Mouse (Mus musculus): ENCODE data around the gene Mcrip2. TPM values are rescaled to one million over a fixed set of nuclear protein-coding genes. Genes with fewer than 3 reads are reported as not detected.
"Not testable (repeated sequence)": the region's sequence is repeated elsewhere in the genome, so short reads cannot be mapped to it uniquely, and the experiment has no call there.

The Mcrip2 gene
- polyA plus RNA-seq, 1 experiment from 2014 or later = 8.5 TPM

DNA sequence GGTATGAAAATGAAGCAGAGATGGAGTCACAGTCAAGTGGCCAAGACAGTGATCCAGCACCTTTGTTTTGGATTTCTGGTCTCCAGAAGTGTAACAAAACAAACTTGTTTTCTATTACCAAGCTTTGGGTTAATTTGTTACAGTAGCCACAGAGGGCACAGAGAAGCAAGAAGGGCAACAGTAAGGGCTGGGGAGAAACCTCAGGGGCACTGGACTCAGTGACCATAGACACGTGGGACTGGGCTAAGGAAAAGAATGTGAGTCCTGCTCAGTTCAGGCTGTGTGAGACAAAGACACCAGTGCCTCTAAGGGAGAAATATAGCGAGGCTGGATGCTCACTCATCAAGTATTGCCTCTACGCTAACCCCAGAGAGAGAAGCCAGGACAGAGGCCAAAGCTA lies 4.1 kb upstream of the Mcrip2 start:
- H3K9me3 ChIP-seq = no peaks in the 10 kb centered on the region
- H3K36me3 ChIP-seq = peaks cover 1% of the 10 kb centered on the region
- no peak overlapping the region for H3K27ac ChIP-seq (replicated peaks)
- peaks cover 6% of the 10 kb centered on the region for H3K27me3 ChIP-seq
- peaks cover 37% of the 10 kb centered on the region for H3K4me1 ChIP-seq
- H3K9ac ChIP-seq (replicated peaks) = no peak overlapping the region
- no peak for ATAC-seq (ENCODE audit: low FRiP score, low read depth)
- H3K4me2 ChIP-seq (replicated peaks) = no peak overlapping the region
- WGBS = 90% methylated on average over 3 of the region's 3 CpGs
- H3K4me3 ChIP-seq = no peak overlapping the region

DNA sequence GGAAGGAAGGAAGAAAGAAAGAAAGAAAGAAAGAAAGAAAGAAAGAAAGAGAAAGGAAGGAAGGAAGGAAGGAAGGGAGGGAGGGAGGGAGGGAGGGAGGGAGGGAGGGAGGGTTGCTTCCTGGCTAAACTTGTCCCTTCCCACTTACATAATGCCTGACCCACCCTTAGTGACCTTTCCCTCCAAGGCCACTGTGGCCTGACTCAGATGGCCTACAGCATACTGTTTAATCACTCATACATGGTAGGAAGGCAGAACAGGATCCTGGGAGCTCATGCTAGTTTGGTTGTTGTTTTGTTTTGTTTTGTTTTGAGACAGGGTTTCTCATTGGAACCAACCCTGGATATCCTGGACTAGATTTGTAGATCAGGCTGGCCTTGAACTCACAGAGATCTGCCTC lies 3.0 kb upstream of the Mcrip2 start:
- H3K4me3 ChIP-seq; H3K4me2 ChIP-seq (replicated peaks); ATAC-seq (ENCODE audit: low FRiP score, low read depth); H3K36me3 ChIP-seq; H3K9ac ChIP-seq (replicated peaks); H3K9me3 ChIP-seq; H3K27ac ChIP-seq (replicated peaks); H3K27me3 ChIP-seq: not testable (repeated sequence)
- H3K4me1 ChIP-seq = peaks cover 35% of the 10 kb centered on the region

DNA sequence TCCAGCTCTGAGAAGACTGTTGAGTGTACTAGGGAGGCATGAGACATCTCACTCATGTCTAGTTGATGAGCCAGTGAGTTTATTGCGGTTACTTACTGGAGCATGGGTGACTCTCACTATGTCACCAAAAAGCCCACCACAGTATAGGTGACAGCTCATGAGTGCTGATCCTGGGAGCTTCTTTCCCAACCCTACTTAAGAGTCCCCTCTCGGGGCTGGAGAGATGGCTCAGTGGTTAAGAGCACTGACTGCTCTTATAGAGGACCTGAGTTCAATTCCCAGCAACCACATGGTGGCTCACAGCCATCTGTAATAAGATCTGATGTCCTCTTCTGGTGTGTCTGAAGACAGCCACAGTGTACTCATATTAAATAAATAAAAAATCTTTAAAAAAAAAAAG lies 1.4 kb upstream of the Mcrip2 start:
- no peak overlapping the region for H3K4me2 ChIP-seq (replicated peaks)
- H3K9ac ChIP-seq (replicated peaks) = no peak overlapping the region
- WGBS = 86% methylated on average over 2 of the region's 2 CpGs
- H3K9me3 ChIP-seq = no peaks in the 10 kb centered on the region
- H3K36me3 ChIP-seq = no peaks in the 10 kb centered on the region
- H3K27ac ChIP-seq (replicated peaks) = no peak overlapping the region
- no peak for ATAC-seq (ENCODE audit: low FRiP score, low read depth)
- H3K4me1 ChIP-seq = peaks cover 27% of the 10 kb centered on the region
- peaks cover 10% of the 10 kb centered on the region for H3K27me3 ChIP-seq
- H3K4me3 ChIP-seq = no peak overlapping the region

DNA sequence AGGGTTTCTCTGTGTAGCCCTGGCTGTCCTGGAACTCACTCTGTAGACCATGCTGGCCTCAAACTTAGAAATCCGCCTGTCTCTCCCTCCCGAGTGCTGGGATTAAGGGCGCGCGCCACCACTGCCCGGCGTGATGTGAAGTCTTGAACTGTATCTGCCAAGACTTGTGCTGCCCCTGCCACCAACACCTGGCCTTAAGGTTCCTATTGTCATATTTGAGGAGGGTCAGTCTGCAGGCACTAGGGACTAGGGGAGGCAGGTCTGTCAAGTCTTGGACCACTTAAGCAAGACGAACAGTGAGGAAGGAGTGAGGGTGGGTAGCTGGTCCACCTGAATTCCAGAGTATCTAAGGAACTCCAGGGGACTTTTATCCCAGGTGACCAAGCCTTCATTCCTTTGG lies 934 bp upstream of the Mcrip2 start:
- 86% methylated on average over 8 of the region's 8 CpGs for WGBS
- Histone ChIP-seq H3K27ac (replicated peaks) (no peak overlapping the region), H3K4me1 (peaks cover 26% of the 10 kb centered on the region), H3K27me3 (peaks cover 10% of the 10 kb centered on the region), H3K4me2 (replicated peaks) (no peak overlapping the region), H3K9me3 (no peaks in the 10 kb centered on the region), H3K4me3 (no peak overlapping the region), H3K36me3 (no peaks in the 10 kb centered on the region), H3K9ac (replicated peaks) (no peak overlapping the region)
- ATAC-seq (ENCODE audit: low FRiP score, low read depth) = no peak

DNA sequence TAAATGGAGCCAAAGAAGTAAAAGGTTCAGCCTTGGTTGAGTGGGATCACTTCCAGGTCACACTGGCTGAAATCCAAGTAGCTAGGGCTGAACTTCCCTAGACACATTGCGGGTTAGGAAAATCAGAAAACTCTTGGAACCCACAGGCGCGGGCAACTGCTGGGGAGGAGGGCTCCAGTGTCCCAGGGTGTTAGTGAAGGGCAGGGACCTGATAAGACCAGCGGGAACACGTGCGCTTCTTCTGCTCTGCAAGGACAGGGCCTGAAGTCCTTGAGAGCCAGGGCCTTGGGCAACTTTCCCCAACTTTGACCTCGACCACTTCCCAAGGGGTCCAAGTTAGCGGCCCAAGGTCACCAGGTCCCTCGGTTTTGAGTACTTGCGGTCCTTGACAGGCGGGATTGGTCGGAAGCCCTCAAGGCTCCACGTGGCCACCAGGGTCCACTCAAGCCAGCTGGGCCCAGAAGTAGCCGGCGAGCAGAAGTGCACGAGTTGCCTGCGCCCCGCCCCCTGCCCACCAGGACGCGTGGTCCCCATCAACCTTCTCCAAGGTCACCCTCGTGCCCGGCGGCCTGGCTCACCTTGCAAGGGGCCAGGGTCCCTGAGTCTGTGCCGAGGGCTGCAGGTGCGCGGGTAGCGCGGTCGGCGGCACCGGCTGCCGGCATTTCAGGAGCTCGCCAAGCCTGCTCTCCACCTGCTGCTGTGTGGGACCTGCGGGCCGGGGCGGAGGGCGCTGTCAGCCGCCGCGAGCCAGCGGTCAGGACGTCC lies 546 bp downstream of the Mcrip2 start:
- no peak overlapping the region for H3K27ac ChIP-seq (replicated peaks)
- no peaks in the 10 kb centered on the region for H3K36me3 ChIP-seq
- peak overlapping the region; percentile 100 for H3K4me2 ChIP-seq (replicated peaks)
- peak overlapping the region; percentile 66 for H3K9ac ChIP-seq (replicated peaks)
- H3K4me1 ChIP-seq = peaks cover 18% of the 10 kb centered on the region
- H3K4me3 ChIP-seq = peak overlapping the region; percentile 83
- H3K27me3 ChIP-seq = peaks cover 10% of the 10 kb centered on the region
- no peaks in the 10 kb centered on the region for H3K9me3 ChIP-seq
- ATAC-seq (ENCODE audit: low FRiP score, low read depth) = no peak; the same call in 1 of the 2 replicates
- WGBS = 1% methylated on average over 42 of the region's 42 CpGs

DNA sequence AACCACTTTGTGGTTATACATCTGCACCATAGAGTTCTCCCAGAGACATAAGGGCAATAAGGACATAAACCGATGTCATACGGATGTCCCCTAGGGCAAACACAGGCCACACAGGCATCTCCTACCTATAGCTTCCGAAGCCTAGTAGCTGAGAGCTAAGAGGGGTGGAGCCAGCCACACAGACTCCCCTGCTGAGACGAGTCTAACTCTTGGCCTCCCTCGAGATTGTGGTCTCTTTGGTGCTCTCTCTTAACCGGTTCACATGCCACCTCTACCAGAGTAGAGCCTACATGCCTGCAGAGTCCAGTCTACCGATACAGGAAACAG lies 1.1 kb downstream of the Mcrip2 start:
- Histone ChIP-seq H3K9ac (replicated peaks) (no peak overlapping the region), H3K4me1 (peaks cover 18% of the 10 kb centered on the region), H3K27ac (replicated peaks) (no peak overlapping the region), H3K4me2 (replicated peaks) (peak overlapping the region; percentile 100), H3K27me3 (peaks cover 10% of the 10 kb centered on the region), H3K36me3 (no peaks in the 10 kb centered on the region), H3K4me3 (peak overlapping the region; percentile 83), H3K9me3 (no peaks in the 10 kb centered on the region)
- ATAC-seq (ENCODE audit: low FRiP score, low read depth) = no peak
- WGBS = 13% methylated on average over 7 of the region's 7 CpGs

DNA sequence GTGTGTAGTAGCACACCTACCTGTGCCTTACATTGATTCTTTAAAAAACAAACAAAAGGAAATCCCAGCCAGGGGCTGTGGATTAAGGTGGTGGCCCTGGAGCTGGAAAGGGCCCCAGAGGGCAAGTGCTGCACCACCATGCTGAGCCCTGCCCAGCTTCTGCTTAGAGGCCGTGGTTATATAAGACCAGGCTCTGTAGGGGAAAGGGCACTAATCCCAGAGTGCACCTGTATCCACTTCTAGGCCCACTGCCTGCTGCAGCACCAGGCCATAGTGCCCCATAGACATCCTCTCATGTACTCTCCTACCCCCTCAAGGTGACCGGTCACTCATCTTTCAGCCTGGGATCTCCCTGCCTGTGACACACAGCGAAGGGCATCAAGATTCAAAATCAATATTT lies 2.4 kb downstream of the Mcrip2 start:
- H3K4me1 ChIP-seq = peaks cover 23% of the 10 kb centered on the region
- WGBS = 93% methylated on average over 3 of the region's 3 CpGs
- H3K27me3 ChIP-seq = peaks cover 10% of the 10 kb centered on the region
- no peaks in the 10 kb centered on the region for H3K9me3 ChIP-seq
- no peak for ATAC-seq (ENCODE audit: low FRiP score, low read depth)
- no peak overlapping the region for H3K27ac ChIP-seq (replicated peaks)
- no peak overlapping the region for H3K9ac ChIP-seq (replicated peaks)
- H3K36me3 ChIP-seq = no peaks in the 10 kb centered on the region
- H3K4me3 ChIP-seq = no peak overlapping the region
- no peak overlapping the region for H3K4me2 ChIP-seq (replicated peaks)

DNA sequence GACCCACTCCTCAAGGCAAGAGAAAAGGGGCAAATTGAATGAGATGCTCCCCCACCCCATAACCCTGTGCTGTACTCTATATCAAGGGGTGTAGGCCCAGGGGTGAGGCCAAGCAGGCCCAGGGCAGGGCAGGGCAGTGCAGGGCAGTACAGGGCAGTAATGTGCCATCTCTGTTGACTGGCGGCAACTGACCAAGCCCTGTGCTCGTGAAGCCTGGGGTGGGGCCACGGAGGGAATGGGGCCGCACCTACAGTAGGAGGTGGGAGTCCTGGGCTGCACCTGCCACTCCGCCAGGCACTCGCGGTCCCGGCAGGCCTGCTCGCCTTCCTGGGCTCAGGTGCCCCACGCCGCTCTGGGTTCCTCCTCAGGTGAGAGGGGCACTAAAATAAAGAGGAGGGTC lies 3.3 kb downstream of the Mcrip2 start:
- no peak overlapping the region for H3K4me3 ChIP-seq
- H3K4me1 ChIP-seq = peaks cover 30% of the 10 kb centered on the region
- no peak overlapping the region for H3K27ac ChIP-seq (replicated peaks)
- H3K27me3 ChIP-seq = peaks cover 10% of the 10 kb centered on the region
- no peak overlapping the region for H3K4me2 ChIP-seq (replicated peaks)
- no peaks in the 10 kb centered on the region for H3K36me3 ChIP-seq
- WGBS = 85% methylated on average over 11 of the region's 11 CpGs
- H3K9me3 ChIP-seq = no peaks in the 10 kb centered on the region
- no peak overlapping the region for H3K9ac ChIP-seq (replicated peaks)
- no peak for ATAC-seq (ENCODE audit: low FRiP score, low read depth)

DNA sequence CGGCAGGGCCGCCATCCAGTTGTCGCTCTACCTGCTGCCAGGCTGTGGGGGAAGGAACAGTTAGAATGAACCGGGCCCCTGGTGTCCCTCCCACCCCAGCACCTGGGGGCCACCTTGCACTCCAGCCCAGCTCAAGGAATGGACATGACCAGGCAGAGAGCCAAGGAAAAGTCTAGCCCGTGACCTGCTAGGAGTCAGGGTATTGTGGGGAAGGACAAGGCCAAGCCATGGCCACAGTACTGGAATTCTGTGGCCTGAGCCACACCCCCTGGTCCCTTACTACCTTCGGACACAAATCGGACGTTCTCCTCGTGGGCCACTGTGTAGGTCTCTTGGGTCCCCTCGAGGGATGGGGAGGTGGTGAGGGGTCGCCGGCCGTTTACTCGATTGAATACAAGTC lies 4.3 kb downstream of the Mcrip2 start:
- no peaks in the 10 kb centered on the region for H3K9me3 ChIP-seq
- H3K36me3 ChIP-seq = no peaks in the 10 kb centered on the region
- H3K27me3 ChIP-seq = peaks cover 10% of the 10 kb centered on the region
- ATAC-seq (ENCODE audit: low FRiP score, low read depth) = no peak
- no peak overlapping the region for H3K4me3 ChIP-seq
- 96% methylated on average over 14 of the region's 14 CpGs for WGBS
- H3K4me1 ChIP-seq = peaks cover 35% of the 10 kb centered on the region
- H3K27ac ChIP-seq (replicated peaks) = no peak overlapping the region
- H3K9ac ChIP-seq (replicated peaks) = no peak overlapping the region
- H3K4me2 ChIP-seq (replicated peaks) = no peak overlapping the region

DNA sequence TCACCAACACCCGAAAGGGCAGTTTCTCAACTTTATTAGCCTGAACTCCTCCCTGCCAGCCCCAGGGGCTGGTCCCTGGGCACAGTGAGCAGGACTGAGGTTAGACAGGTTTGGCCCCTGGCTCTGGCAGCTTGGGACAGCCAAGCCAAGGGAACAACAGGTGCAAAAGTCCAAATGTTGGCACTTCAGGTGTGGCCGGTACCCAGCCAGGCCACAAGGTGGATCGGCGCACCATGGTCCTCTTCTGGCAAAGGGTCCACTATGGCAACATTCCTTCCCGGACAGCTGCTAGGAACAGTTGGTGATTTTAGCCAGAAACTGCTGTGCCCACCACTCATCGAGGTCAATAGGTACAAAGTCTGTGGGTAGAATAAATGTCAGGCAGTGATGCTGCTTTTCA lies 4.9 kb downstream of the Mcrip2 start:
- H3K4me2 ChIP-seq (replicated peaks) = no peak overlapping the region
- H3K36me3 ChIP-seq = no peaks in the 10 kb centered on the region
- H3K27ac ChIP-seq (replicated peaks) = no peak overlapping the region
- no peak overlapping the region for H3K4me3 ChIP-seq
- H3K27me3 ChIP-seq = peaks cover 10% of the 10 kb centered on the region
- H3K4me1 ChIP-seq = peaks cover 30% of the 10 kb centered on the region
- 91% methylated on average over 6 of the region's 6 CpGs for WGBS
- H3K9ac ChIP-seq (replicated peaks) = no peak overlapping the region
- no peaks in the 10 kb centered on the region for H3K9me3 ChIP-seq
- ATAC-seq (ENCODE audit: low FRiP score, low read depth) = no peak

DNA sequence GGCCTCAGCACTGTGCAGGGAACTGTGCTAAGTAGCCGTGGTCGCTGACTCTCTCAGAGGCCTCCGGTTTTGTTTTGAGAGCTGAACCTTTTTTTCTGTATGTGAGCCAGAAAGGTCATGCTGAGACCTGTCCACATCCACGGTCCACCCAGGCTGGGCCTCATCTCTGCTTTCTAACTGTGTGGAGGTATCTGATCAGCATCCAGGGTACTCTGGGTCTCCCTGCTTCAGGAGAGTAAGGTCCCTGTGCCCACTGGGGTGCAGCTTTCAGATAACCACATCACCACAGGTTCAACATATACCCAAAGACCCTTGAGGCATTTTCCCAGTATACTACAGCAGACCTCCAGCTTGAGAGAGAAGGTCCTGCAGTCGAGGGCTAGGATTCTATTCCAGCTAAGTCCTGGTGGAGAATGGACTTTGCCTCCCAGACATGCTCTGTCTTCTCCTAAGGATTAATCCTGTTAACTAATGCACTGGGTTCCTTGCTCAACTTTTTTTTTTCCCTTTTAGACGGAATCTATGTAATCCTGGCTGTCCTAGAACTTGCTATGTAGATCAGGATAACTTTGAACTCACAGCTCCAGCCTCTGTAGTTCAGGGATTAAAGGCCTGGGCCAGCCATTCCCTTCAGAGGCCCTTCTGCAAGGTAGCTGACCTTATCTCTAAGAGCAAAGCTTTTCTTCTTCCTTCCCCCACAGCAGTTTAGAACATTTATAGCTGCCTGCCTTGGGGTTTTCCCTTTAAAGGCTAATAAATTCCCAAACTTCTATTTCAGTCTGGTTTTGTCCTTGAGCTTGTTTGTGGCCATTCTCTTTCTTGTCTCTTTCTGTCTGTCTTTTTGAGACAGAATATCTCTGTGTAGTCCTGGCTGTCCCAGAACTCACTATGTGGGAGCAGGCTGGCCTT lies 6.6 kb downstream of the Mcrip2 start:
- Histone ChIP-seq H3K4me3 (peak overlapping the region; percentile 57), H3K4me1 (peaks cover 18% of the 10 kb centered on the region), H3K27ac (replicated peaks) (peak overlapping the region; percentile 86), H3K4me2 (replicated peaks) (peak overlapping the region; percentile 91), H3K9me3 (no peaks in the 10 kb centered on the region), H3K27me3 (no peaks in the 10 kb centered on the region; the same call in 1 of the 2 replicates), H3K9ac (replicated peaks) (peak overlapping the region; percentile 88), H3K36me3 (no peaks in the 10 kb centered on the region)
- 6% methylated on average over 6 of the region's 6 CpGs for WGBS
- peak; percentile 59 for ATAC-seq (ENCODE audit: low FRiP score, low read depth)

Measured in midbrain, embryonic 12.5 days (tissue).